Mouse (Mus musculus) retina, postnatal 1 day (tissue): ENCODE measurements around the gene Gpc6.

ENCODE experiments used
- DNase-seq: peaks from one replicate; pipeline ENCODE4 v3.0.0-alpha.2; 2012

Gene Gpc6

DNA sequence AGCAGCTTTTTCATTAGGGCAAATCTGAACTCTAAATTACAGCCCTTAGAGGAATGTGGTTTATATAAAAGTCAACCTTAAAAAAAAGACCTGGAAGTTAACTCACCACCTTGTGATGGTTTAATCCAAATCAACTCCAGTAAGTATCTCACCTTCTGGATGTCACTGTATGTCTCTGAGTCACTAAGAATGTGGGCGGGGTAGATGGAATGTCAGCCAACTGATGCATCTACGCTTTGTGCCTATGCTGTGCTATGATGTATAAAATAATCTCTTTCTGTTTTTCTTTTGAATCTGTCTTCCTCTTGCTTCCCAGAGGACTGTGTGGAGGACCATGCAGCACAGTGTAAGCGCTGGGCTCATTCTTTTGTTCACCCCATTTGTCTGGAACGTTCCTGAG lies 966.9 kb downstream of the Gpc6 start:
- DNase-seq, result no peak

DNA sequence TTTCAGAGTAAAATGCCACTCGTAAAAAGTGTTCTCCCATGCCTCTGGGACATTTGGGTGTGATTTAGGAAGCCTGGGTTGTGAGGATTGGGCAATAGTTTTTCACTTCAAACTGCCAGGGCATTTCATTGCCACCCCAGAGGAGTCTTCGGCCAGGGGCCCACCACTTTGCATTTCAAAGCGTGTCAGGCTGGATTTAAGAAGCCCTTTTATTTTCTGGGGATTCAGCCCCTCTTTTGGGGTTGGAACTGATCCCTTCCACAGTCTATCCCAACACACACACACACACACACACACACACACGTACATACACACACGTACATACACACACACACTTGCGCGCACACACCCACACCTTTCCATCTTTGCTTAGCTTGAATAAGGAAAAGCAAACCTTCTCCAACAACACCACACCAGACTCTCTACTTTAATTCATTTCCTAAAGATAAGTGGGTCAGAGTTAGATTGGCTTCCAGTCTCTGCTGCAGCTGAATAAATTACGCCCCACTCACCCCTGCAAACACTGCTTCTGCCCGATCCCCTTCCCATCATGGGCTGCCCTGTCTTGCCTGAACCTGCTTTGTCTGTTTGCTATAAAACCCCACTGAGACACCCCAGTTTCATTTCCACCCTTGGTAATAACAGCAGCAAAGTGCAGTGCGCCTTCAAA lies 969.9 kb downstream of the Gpc6 start:
- DNase-seq, result peak; percentile 22

DNA sequence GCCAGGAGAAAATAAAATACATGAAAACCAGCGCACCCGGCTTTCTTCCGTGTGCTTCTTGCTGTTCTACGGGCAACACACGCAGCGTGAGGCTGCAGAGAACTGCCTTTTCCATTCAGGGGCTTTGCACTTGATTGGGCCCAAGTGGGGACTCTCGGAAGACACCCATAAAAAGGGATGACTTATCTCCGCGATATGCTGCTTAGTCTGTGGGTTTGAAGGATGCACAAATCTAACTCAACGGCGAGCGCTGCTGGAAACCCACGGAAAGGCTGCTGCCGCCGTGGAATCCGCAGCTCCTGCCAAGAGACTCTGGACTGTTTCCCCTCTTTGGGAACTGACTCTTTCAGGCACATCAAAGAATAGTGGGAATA lies 970.4 kb downstream of the Gpc6 start:
- DNase-seq, result no peak

DNA sequence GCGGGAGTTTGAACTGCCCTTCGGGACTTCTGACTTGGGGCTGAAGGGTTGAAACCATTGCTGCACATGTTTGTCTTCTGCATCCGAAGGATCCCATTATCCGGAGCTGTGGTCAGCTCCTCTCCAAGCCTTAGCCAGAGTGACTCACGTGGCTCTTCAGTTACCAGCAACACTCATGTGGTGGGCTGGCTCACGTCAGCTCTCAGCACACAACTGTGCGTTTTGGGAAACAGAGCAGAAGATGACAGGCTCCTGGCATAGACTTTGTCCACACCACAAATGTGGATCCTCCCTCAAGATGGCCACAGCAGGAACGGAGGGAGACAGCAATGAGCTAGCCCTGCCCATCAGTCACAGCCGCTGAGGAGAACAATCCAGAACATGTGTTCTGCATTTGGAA lies 979.2 kb downstream of the Gpc6 start:
- DNase-seq, result no peak

DNA sequence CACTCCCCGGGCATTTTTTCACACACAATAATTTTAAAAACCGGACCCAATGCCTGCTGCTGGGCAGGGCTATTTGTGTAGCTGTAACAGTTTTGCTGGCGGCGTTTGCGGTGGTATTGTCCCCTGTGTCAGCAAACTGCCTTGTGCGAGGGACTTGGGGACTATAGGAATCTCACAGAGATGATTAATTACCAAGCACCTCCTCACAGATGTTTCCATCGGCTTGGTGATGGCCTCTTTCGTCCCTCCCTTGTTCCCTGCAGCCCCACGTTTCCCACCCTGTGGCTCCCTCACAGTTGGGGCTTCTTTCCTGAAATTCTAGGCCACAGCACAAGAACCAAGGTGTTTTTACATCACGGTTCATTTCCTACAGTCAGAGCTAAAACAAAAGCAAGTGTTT lies 980.6 kb downstream of the Gpc6 start:
- DNase-seq, result peak; percentile 33

DNA sequence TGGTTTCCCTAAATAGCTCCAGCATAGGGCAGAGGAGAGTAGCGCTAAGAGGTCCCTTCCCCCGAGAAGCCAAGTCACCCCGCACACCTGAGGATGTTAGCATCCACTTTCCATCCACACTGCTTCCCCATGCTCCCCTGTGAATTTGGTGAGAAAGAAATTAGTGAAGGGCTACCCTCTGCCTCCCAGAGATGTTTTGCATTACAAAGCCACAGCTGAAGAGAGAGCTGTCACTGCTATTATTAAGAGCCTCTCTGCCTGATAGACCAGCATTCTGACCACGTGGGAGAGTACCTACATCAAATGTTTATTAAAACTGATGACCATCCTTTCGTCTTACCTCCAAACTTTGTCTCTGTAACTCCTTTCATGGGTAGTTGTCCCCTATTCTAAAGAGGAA lies 981.2 kb downstream of the Gpc6 start:
- DNase-seq, result no peak

DNA sequence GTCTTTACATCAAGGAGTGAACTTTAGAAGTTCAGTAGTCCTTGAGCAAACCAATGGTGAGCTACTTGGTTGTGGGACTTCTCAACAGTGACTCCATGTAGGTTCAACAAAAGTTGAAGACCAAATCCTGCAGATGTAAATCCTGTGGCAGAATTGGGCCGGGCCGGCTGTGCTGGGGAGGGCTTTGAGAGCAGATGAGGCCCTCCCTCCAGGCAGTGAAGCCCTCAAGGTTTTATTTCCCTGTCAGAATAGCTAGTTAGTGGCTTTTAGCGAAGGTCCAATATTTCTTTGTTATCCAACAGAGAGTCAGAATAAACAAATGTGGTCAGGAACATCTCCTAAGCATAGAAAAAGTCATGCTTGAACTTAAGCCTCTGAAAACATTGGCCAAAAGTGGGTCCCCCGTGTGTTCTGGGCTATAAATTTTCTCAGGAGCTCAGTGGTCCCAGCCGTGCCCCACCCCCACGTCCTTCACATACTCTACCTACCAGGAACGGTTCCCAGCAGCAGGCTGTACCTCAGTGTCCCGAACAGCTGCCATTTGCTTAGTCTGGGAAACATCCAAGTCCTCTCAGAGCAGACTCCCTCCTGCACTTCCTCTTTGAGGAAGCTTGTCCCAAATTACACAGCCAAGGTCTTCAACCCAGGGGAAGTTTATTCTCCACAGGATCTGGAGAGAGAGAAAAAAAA lies 983.3 kb downstream of the Gpc6 start:
- DNase-seq, result no peak

DNA sequence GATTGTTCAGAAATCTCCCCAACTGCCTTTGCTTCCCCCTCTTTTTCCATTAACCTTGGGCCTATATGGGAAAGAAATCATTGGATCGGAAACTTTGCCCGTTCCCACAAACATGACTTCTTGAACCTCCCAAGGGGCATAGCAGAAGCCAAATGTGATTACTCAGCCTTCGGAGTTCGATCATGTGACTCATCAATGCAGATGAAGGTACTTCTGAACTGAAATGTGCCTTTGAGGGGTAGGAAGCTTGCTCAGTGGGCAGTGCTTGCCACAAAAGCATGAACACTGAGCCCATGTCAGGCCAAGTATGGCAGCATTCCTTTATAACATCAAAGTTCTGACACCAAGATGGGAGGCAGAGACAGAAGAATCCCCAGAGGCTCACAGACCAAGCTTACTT lies 983.9 kb downstream of the Gpc6 start:
- no peak for DNase-seq

DNA sequence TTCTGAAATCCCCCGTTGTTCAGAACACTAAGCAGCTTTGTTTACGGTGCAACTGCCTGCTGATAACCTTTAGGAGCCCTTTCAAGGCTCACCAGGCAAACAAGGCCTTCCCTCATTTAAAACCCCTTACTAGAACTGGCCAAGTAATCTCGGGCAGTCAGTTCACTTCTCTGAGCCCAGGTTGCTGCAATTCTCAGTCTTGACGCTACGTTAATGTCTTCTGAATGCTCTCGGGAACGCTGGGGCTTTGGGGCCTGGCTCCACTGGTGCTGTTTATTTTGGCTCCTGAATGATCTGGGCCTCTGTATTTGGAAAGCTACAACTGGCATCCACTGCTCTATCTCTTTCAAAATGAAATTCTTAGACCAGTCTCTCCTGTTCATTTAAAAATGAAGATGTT lies 985.2 kb downstream of the Gpc6 start:
- DNase-seq, result no peak

DNA sequence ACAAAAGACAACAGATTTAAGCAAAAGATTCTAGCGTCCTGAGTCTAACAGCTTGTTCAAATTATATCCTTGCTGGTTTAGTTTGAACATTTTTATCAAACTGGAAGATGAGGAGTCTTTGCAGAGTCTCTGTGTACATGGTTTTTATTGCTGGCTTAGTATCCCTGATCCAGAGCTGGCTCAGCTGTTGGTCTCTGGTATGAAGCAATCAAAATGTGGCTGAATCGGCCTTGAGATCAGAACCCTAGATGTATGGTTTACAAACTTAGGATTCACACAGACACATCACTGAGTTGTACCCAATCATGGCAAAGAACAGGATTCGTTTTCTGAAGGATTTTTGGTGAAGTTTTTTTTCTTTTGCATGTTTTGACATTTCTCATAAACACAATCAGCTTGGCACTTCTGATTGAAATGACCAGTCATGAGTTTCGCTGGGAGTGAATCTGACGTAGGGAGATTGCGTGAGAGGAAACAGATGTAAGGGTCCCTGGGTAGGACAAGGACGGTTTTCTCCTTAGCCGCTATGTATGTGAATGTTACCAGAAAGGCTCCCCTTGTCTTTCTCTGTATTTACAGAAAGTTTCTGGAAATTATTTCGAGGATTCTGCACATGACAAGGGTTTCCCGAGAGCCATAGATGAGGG lies 987.6 kb downstream of the Gpc6 start:
- no peak for DNase-seq

DNA sequence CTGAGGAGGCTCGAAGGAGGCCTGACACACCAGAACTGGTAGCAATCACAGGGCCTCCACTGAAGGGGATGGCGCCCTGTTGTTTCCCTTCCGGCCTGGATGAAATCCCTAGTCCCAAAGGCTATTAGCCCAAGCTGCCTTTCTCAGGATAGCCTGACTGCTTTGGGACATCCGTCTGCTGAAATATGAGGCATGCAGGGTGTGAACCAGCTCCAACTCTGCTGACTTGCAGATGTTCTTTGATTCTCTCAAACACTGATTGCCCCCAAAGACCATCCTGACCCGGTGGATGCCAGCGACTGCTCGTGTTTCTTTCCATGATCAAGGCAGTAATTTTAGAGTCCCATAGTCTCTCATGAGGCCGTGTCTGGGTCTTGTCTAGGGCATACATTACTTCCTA lies 991.5 kb downstream of the Gpc6 start:
- no peak for DNase-seq

DNA sequence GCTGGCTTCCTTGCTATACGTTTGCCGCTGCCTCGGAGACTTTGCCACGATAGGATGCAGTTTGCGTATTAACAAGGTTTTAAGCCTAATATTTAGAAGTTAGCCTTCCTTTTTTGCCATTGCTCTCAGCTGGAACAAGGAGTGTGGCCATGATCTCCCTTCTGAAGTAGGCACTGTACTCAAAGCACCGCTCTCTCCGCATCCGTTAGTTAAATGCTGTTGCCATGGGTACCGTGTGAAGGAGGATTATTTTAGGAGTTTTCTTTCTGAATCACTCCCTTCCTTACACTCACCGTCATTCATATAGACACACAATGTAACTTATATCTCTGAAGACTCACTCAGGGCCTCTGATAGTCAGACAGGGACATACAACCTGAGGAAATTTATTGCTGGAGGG lies 993.6 kb downstream of the Gpc6 start:
- no peak for DNase-seq

DNA sequence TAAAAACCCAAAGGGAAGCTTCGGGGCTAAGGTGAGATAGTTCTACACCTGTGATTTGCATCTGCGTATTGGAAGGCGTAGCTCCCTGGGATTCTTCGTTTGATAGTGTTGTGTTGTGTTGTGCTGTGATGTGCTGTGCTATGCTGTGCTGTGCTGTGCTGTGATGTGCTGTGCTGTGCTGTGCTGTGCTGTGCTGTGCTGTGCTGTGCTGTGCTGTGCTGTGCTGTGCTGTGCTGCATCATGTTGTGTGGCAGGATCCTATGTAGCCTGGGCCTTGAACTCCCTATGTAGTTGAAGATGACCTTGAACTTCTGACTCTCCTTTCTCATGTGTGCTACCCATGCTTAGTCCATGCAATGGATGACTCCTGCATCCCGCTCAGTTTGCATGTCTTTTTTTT lies 994.5 kb downstream of the Gpc6 start:
- DNase-seq, result no peak

DNA sequence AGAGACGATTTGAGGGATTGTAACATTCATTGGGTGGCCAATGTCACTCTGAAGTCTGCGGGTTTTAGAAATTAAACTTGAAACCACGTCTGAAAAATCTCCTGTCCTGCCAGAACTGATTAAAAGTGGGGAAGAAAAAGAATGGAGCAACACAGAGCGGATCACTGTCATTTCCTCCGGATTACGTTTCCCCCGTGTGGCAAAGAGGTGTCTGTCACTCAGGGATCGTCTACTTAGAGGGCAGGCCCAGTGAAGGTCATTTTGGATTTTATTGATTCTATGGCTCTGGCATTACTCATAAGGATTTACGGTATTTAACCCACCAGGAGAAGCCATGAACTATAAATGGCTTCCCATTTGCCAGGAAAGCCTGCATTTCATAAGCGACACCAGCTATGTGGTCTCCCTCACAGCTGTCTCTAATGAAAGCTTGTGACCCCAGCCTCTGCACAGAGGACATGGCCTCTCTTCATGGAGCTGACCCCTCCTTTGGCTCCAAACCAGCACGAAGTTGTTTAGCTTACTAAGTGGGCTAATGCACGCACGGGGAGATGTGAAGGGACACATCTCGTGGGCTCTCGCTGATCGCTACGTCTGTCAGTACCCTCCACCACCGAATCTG lies 996.4 kb downstream of the Gpc6 start:
- peak; percentile 16 for DNase-seq

DNA sequence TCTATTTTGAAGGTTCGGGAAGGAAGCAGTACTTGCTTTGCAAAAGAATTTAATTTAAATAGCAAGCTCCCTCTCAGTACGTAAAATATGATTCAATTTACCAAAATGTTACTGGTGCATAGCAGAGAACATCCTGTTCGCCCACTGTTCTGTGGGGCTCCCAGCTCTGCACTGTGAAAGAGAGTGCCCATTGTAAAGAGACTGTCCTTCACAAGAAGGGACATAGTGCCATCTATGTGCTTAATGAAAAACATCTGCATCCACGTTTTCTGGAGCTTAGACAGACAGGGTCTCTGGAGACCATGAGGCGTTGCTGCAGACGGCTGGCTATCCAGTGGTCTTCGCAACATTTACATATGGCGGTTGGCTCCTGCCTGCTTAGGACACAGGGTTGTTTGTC lies 998.6 kb downstream of the Gpc6 start:
- no peak for DNase-seq

DNA sequence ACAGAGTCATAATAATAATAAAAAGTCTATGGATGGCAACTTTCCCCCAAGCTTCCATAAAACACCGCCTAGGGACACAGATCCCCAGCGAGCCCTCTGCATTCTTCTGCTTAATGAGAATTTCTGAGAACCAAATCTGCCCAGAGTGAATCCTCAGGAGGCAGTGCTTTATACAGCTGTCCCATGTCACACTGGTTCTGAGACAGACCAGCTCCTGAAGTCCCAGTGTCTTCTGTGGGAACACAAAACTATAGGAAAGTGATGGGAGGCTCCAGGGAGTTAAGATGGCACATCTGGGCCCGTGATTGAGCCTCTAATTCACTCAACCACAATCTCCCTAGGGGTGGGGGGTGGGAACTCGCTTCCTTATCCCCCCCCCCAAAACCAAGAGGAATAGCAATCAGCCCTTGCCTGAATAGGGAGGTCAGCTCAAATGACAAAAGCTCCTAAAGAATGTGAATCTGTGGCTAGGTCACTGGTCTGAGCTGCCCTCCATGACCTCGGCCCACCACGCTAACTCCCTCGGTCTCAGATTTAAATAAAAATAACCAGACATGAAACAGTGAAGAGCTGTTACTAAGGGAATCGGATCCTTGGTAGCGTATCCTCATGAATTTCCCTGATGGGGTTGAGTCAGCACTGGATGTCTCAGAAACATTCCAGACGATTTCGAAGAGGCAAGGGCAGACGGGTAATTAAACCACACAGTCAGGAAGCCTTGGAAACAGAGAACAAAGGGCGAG lies 1005.2 kb downstream of the Gpc6 start:
- peak; percentile 44 for DNase-seq

DNA sequence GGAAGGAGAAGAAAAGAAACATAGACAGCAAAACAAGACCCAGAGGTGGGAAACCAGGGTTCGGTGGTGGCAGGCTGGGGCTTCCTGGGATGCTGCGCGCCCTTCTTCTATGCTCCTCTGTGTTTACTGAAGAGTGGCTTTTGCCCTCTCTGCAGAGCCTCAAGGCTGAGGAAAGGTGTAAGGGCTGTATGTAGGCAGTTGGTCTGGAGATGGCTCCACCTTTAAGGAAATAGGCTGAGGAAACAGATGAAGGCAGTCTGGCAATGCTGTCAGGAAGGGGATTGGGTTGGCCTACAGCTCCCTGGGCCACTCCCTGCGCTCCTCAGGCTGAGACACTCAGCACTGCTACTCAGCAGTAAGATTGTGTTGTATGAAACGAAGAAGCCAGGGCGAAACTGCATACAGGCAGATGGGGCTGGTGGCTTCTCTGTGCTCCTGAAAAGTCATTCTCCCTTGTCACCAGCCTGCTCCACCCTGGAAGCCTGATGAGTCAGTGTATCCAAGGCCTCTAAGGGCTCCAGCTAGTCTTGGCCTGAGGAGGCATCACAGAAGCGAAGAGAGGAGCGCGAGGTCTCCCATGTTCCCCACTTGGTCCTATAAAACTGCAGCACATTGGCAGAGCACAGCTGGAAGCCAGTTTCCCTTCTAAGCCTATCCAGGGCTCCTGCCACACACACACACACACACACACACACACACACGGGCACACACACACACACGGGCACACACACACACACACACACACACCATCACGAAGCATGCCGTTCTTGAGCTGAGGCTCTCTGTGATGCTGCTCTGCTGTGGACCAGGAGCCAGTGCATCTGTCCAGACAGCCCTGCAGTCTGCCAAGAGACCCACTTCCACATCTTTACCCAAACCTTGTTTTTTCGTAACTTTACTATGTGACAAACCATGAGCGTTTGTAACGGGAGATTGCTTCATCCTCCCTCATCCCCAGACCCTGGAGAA lies 1006.0 kb downstream of the Gpc6 start:
- DNase-seq, result peak; percentile 13

DNA sequence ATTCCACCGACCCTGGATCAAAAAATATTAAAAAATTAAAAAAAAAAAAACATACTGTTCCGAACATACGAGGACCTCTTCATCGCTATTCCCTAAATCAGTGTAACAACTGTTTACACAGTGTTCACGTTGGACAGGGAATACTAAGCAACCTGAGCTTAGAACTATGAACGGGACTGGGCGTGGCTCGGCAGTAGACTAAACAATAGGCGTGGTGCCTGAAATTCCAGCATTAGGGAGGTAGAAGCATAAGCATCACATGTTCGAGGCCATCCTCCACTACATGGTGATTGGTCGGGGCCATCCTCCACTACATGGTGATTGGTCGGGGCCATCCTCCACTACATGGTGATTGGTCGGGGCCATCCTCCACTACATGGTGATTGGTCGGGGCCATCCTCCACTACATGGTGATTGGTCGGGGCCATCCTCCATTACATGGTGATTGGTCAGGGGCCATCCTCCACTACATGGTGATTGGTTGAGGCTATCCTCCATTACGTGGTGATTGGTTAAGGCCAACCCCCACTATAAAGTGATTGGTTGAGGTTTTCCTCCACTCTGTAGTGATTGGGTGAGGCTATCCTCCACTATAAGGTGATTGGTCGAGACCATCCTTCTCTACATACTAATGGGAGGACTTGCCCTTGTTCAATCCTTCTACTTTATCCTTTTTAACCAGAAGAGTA lies 1007.2 kb downstream of the Gpc6 start:
- no peak for DNase-seq

DNA sequence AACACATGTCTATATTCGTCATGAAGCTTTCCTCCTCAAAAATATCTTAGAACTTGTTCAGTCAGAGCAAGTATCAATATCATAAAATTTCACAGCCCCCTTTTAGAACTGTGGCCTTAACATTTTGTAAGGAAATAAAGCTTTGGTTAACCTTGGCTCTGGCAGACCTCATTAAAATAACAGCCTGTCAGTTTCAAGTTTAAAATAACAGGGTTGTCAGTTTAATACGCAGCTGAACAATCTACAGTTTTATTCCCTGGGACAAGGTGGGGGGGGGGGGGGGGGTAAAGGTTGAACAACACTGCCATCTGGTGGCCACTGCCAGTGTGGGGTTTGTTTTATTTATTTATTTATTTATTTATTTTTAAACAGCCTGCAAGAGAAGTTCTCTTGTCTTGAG lies 1013.4 kb downstream of the Gpc6 start:
- peak; percentile 68 for DNase-seq

DNA sequence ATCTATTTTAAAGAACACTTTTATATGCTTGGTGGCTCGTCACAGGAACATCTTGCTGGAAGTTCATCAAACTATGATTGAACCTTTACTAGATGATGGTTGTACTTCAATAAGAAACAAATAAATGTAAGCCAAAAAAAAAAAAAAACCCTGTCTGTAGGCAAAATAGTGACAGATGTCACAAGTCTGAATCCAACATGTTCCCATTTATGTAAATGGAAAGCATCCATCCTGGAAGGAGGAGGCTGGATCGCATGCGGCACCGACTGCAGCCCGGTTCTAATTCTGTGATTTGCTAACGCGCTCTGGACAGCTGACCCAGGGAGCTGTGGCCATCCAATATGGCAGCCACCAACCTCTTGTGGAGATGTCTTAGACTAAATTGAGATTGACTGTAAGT lies 1014.4 kb downstream of the Gpc6 start:
- DNase-seq, result no peak

DNA sequence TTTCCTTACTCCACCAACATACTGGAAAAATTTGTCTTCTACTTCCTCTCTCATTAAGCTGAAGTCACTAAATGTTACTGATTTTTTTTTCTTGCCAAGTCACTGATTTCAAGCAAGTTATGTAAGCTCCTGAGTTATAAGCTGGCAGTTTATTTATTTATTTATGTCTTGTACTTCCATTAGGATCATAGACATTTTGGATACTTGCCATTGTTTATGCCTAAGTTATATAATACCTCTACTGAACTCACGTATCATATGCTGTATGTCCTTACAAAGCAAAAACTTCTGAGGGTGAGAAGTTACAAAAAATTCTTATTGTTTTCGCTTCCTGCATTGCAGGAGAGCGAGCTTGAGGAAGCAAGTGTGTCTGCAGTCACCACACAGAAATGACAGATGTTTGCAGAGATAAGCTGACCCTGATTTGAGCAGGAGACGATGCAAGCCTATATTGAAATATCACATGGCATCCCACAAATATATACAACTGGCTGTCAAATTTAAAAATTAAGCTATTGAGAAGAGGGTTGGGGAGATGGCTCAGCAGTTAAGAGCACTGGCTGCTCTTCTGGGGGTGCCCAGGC lies 1020.9 kb downstream of the Gpc6 start:
- DNase-seq, result no peak
